Mouse (Mus musculus) heart, postnatal 36 days (tissue): ENCODE results near the gene Myl12a. TPM values are rescaled to one million over a fixed set of nuclear protein-coding genes. Genes with fewer than 3 reads are reported as not detected.
A peak's percentile ranks its signal among the peaks of the same experiment; 100 is the strongest.

Experiments
- DNase-seq, 2 experiments: peaks; one replicate each; pipeline ENCODE4 v3.0.0; 2021 to 2022
- intact Hi-C: fragments of 180-260 bp; cut with DNase I; formaldehyde crosslinking; loops from one replicate; pipeline ENCODE4 v1.15.1; 2025
- total RNA-seq, 2 experiments: library from RNA; stranded (reverse); gene quantifications; 2 replicates each; pipeline ENCODE4 v1.2.3; 2021

The Myl12a gene
- total RNA-seq = 1,000 to 10,000 TPM; 1,077 to 1,160 TPM

- no peak for DNase-seq
- intact Hi-C loops = loop anchor here (2.0 to 10.0 kb wide), 5 partner anchors 40 to 1618 kb away; partner anchors contain the start of genes Lpin2 and Zbtb14
Measured at GRCm38 (mm10) chr17:71002744-71003094, at the start of gene Myl12a. Gene Myl12a (minus strand): TSS chr17:71002878.

GRCm38 (mm10) chr17:71049292-71049691 is 46.6 kb upstream of the Myl12a start:
- DNase-seq = no peak
- intact Hi-C loops = no loop called here

GRCm38 (mm10) chr17:71046856-71047255 is 44.2 kb upstream of the Myl12a start:
- no peak for DNase-seq
- intact Hi-C loops = no loop called here

- intact Hi-C loops = no loop called here
- DNase-seq = no peak
Measured at GRCm38 (mm10) chr17:71045591-71045990, 42.9 kb upstream of the Myl12a start.

GRCm38 (mm10) chr17:71042645-71043044 is 40.0 kb upstream of the Myl12a start:
- no peak for DNase-seq
- intact Hi-C loops = loop anchor here (2.0 kb wide), 1 partner anchor 40 kb away; the partner anchor contains the start of genes Myl12a and Myom1

GRCm38 (mm10) chr17:71040582-71040880 is 37.9 kb upstream of the Myl12a start:
- intact Hi-C loops = no loop called here
- DNase-seq = no peak

- DNase-seq = no peak
- intact Hi-C loops = no loop called here
Measured at GRCm38 (mm10) chr17:71039851-71040581, 37.3 kb upstream of the Myl12a start.

- intact Hi-C loops = no loop called here
- peak; percentile 50 to 53 for DNase-seq
Measured at GRCm38 (mm10) chr17:71038812-71039211, 36.1 kb upstream of the Myl12a start.

- intact Hi-C loops = no loop called here
- no peak for DNase-seq
Measured at GRCm38 (mm10) chr17:71037188-71037587, 34.5 kb upstream of the Myl12a start.

GRCm38 (mm10) chr17:71034472-71034871 is 31.8 kb upstream of the Myl12a start:
- intact Hi-C loops = no loop called here
- DNase-seq = no peak

- intact Hi-C loops = no loop called here
- DNase-seq = no peak
Measured at GRCm38 (mm10) chr17:71032719-71033118, 30.0 kb upstream of the Myl12a start.

- intact Hi-C loops = no loop called here
- DNase-seq = no peak
Measured at GRCm38 (mm10) chr17:71027186-71027585, 24.5 kb upstream of the Myl12a start.

GRCm38 (mm10) chr17:71025922-71026321 is 23.2 kb upstream of the Myl12a start:
- DNase-seq = no peak
- intact Hi-C loops = no loop called here

GRCm38 (mm10) chr17:71024071-71024470 is 21.4 kb upstream of the Myl12a start:
- intact Hi-C loops = no loop called here
- DNase-seq = peak; percentile 51 to 57

GRCm38 (mm10) chr17:71022841-71023240 is 20.2 kb upstream of the Myl12a start:
- no peak for DNase-seq
- intact Hi-C loops = no loop called here

- no peak for DNase-seq
- intact Hi-C loops = loop anchor here (2.0 kb wide), 1 partner anchor 15 kb away; no protein-coding TSS in a partner anchor
Measured at GRCm38 (mm10) chr17:71019860-71020259, 17.2 kb upstream of the Myl12a start.

- DNase-seq = peak in 1 of 2 experiments; percentile 57
- intact Hi-C loops = loop anchor here (2.0 kb wide), 1 partner anchor 14 kb away; no protein-coding TSS in a partner anchor
Measured at GRCm38 (mm10) chr17:71019309-71019655, 16.6 kb upstream of the Myl12a start.

GRCm38 (mm10) chr17:71018616-71019308 is 16.1 kb upstream of the Myl12a start:
- intact Hi-C loops = loop anchor here (2.0 kb wide), 1 partner anchor 14 kb away; no protein-coding TSS in a partner anchor
- DNase-seq = no peak

- intact Hi-C loops = loop anchor here (2.0 kb wide), 1 partner anchor 13 kb away; no protein-coding TSS in a partner anchor
- DNase-seq = no peak
Measured at GRCm38 (mm10) chr17:71018151-71018550, 15.5 kb upstream of the Myl12a start.

- DNase-seq = no peak
- intact Hi-C loops = no loop called here
Measured at GRCm38 (mm10) chr17:71017457-71017998, 14.8 kb upstream of the Myl12a start.

GRCm38 (mm10) chr17:71014911-71015310 is 12.2 kb upstream of the Myl12a start:
- intact Hi-C loops = no loop called here
- DNase-seq = peak in 1 of 2 experiments; percentile 27

GRCm38 (mm10) chr17:71013105-71013504 is 10.4 kb upstream of the Myl12a start:
- intact Hi-C loops = no loop called here
- no peak for DNase-seq
